Mouse (Mus musculus) right cerebral cortex, postnatal 10 days (tissue): ENCODE data around the gene Polr3b.

ENCODE experiments used
- DNase-seq, 2 experiments: peaks; one replicate each; pipeline ENCODE4 v3.0.0; 2021; ENCODE audit warnings: low spot score in 2 of 2

Gene Polr3b

GRCm38 (mm10) chr10:84760118-84761111, 138.3 kb downstream of the Polr3b start:
- peak; percentile 50 to 61 for DNase-seq

GRCm38 (mm10) chr10:84768766-84769165, 146.7 kb downstream of the Polr3b start:
- no peak for DNase-seq

- DNase-seq, result peak; percentile 49 to 69
Measured at GRCm38 (mm10) chr10:84772380-84773130, 150.5 kb downstream of the Polr3b start.

GRCm38 (mm10) chr10:84773889-84774288, 151.8 kb downstream of the Polr3b start:
- DNase-seq, result no peak

- DNase-seq, result peak; percentile 44 to 64
Measured at GRCm38 (mm10) chr10:84774573-84774972, 152.5 kb downstream of the Polr3b start.
